Mouse (Mus musculus) intestine, embryonic 14.5 days (tissue): ENCODE data around the gene Cyp20a1. TPM values are rescaled to one million over a fixed set of nuclear protein-coding genes. Genes with fewer than 3 reads are reported as not detected.

Source experiments
- ATAC-seq: fragments of 200-750 bp; cut with Nextera tagmentation; replicated peaks from 2 replicates; pipeline ENCODE4 v1.8.0; 2017; ENCODE audit warnings: low read depth, moderate number of reproducible peaks, moderate TSS enrichment, moderate library complexity; ENCODE audit not compliant: low FRiP score, low TSS enrichment
- DNase-seq: peaks from one replicate; pipeline ENCODE4 v3.0.0-alpha.2; 2018; ENCODE audit warnings: low spot score
- H3K27ac ChIP-seq: fragments of 300-500 bp; sonication (generic); 2 replicates; pipeline ENCODE4 v1.5.1; 2014; ENCODE audit warnings: low read depth, mild to moderate bottlenecking, control low read depth
- H3K27me3 ChIP-seq: fragments of 300-500 bp; sonication (generic); replicated peaks from 2 replicates; pipeline ENCODE4 v1.6.1; 2014; ENCODE audit warnings: low read length, control low read depth; ENCODE audit not compliant: control insufficient read depth, insufficient read depth
- H3K36me3 ChIP-seq: fragments of 300-500 bp; sonication (generic); 2 replicates; pipeline ENCODE4 v1.6.1; 2014; ENCODE audit warnings: low read length, control low read depth; ENCODE audit not compliant: control insufficient read depth, insufficient read depth
- H3K4me1 ChIP-seq: fragments of 300-500 bp; sonication (generic); replicated peaks from 2 replicates; pipeline ENCODE4 v1.6.1; 2014; ENCODE audit warnings: low read length, control low read depth, mixed read lengths; ENCODE audit not compliant: control insufficient read depth, insufficient read depth
- H3K4me2 ChIP-seq: fragments of 300-500 bp; sonication (generic); 2 replicates; pipeline ENCODE4 v1.6.1; 2014; ENCODE audit warnings: low read length
- H3K4me3 ChIP-seq: fragments of 300-500 bp; sonication (generic); 2 replicates; pipeline ENCODE4 v1.5.1; 2014; ENCODE audit warnings: low read depth, low read length, control low read depth, mixed read lengths
- H3K9ac ChIP-seq: fragments of 300-500 bp; sonication (generic); 2 replicates; pipeline ENCODE4 v1.6.1; 2014; ENCODE audit warnings: mild to moderate bottlenecking, low read length
- H3K9me3 ChIP-seq: fragments of 300-500 bp; sonication (generic); 2 replicates; pipeline ENCODE4 v1.6.1; 2016; ENCODE audit warnings: low read length, control low read depth; ENCODE audit not compliant: control insufficient read depth
- WGBS: fragments of 180-500 bp; shearing (Covaris S2); extraction: QIAGEN DNeasy Blood & Tissue Kit; methylation state at CpG from one replicate; pipeline ENCODE4 v1.1.7; 2014; 5-methylcytosine and 5-hydroxymethylcytosine counted together
- polyA plus RNA-seq: library from polyadenylated mRNA; unstranded; fragments of >200 nt; fragmentation: Nextera tagmentation; extraction: Ambion mirVana; gene quantifications from 2 replicates; pipeline ENCODE4 v1.2.1, GENCODE M21; 2014

The Cyp20a1 gene
- polyA plus RNA-seq, 1 experiment from 2014 or later = 12.0 TPM

- H3K4me2 ChIP-seq = no peak overlapping the region
- peaks cover 33% of the 10 kb centered on the region for H3K36me3 ChIP-seq
- H3K9me3 ChIP-seq = no peaks in the 10 kb centered on the region
- H3K27me3 ChIP-seq = no peaks in the 10 kb centered on the region
- DNase-seq (no peak), ATAC-seq (no peak)
- H3K9ac ChIP-seq = no peak overlapping the region
- WGBS = 93% methylated on average over 3 of the region's 3 CpGs
- no peaks in the 10 kb centered on the region for H3K4me1 ChIP-seq
- H3K4me3 ChIP-seq = no peak overlapping the region
- H3K27ac ChIP-seq = no peak overlapping the region
Observed at GRCm38 (mm10) chr1:60381910-60382309, 38.8 kb downstream of the Cyp20a1 start.

- H3K4me1 ChIP-seq = no peaks in the 10 kb centered on the region
- ATAC-seq = no peak
- no peaks in the 10 kb centered on the region for H3K36me3 ChIP-seq
- H3K27ac ChIP-seq = no peak overlapping the region
- H3K4me2 ChIP-seq = no peak overlapping the region
- DNase-seq = no peak
- WGBS = 100% methylated on average over 1 of the region's 1 CpGs
- H3K27me3 ChIP-seq = no peaks in the 10 kb centered on the region
- no peaks in the 10 kb centered on the region for H3K9me3 ChIP-seq
- no peak overlapping the region for H3K9ac ChIP-seq
- no peak overlapping the region for H3K4me3 ChIP-seq
Observed at GRCm38 (mm10) chr1:60404848-60405247, 61.7 kb downstream of the Cyp20a1 start.

- Histone ChIP-seq H3K36me3 (no peaks in the 10 kb centered on the region), H3K9me3 (no peaks in the 10 kb centered on the region), H3K4me1 (peaks cover 4% of the 10 kb centered on the region), H3K9ac (peak overlapping the region; percentile 86), H3K4me2 (peak overlapping the region; percentile 74), H3K27me3 (no peaks in the 10 kb centered on the region), H3K27ac (peak overlapping the region; percentile 93), H3K4me3 (peak overlapping the region; percentile 94)
- ATAC-seq (peak; percentile 38), DNase-seq (no peak)
- WGBS = 16% methylated on average over 13 of the region's 13 CpGs
Observed at GRCm38 (mm10) chr1:60408501-60409167, 65.5 kb downstream of the Cyp20a1 start.

DNA sequence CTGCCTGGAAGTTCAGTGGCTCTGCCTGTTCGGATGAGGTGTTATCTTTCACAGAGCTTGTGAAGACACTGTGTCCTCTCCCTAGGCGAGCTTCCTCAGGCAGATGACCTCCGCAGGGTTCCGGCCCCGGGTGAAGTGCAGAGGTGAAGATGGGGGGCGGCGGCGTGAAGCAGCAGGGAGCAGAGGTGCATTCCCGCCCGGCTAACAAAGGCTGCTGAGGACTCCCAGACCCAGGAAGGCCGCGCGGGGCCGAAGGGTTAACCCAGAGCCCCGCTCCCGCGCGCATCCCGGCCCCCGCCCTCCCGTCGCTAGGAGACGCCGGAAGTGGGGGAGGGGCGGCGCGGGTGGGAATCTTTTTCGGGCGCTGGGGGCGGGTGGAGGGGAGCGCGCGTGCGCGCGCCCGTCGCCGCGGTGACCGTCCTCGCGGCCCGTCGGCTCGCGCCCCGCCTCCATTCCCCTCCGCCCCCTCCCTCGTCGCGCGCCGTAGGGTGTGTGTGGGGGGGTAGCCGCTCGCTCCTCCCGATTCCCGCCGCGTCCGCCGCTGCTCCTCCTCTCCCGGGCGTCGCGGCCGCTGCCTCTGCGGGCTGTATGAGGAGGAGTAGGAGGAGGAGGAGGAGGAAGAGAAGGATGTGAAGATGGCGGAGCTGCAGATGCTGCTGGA, 66.2 kb downstream of the Cyp20a1 start, which contains the start of gene Abi2:
TSS of gene Abi2 (plus strand) at position 452 of the 661 bp plus-strand sequence.
- no peaks in the 10 kb centered on the region for H3K36me3 ChIP-seq
- peak within 1 kb of the TSS; percentile 94 for H3K4me3 ChIP-seq
- peaks cover 4% of the 10 kb centered on the region for H3K4me1 ChIP-seq
- 0% methylated on average over 46 of the region's 69 CpGs for WGBS
- peak within 1 kb of the TSS; percentile 86 for H3K9ac ChIP-seq
- no peaks in the 10 kb centered on the region for H3K9me3 ChIP-seq
- ATAC-seq = peak; percentile 94
- H3K27ac ChIP-seq = peak within 1 kb of the TSS; percentile 93
- peak within 1 kb of the TSS; percentile 74 for H3K4me2 ChIP-seq
- no peaks in the 10 kb centered on the region for H3K27me3 ChIP-seq
- DNase-seq = peak; percentile 96

- peaks cover 4% of the 10 kb centered on the region for H3K4me1 ChIP-seq
- H3K27me3 ChIP-seq = no peaks in the 10 kb centered on the region
- H3K4me3 ChIP-seq = peak overlapping the region; percentile 94
- no peak for DNase-seq
- no peaks in the 10 kb centered on the region for H3K9me3 ChIP-seq
- ATAC-seq = peak; percentile 81
- peak overlapping the region; percentile 74 for H3K4me2 ChIP-seq
- H3K36me3 ChIP-seq = no peaks in the 10 kb centered on the region
- H3K9ac ChIP-seq = peak overlapping the region; percentile 86
- peak overlapping the region; percentile 93 for H3K27ac ChIP-seq
- 1% methylated on average over 45 of the region's 54 CpGs for WGBS
Observed at GRCm38 (mm10) chr1:60409928-60410817, 67.0 kb downstream of the Cyp20a1 start.

DNA sequence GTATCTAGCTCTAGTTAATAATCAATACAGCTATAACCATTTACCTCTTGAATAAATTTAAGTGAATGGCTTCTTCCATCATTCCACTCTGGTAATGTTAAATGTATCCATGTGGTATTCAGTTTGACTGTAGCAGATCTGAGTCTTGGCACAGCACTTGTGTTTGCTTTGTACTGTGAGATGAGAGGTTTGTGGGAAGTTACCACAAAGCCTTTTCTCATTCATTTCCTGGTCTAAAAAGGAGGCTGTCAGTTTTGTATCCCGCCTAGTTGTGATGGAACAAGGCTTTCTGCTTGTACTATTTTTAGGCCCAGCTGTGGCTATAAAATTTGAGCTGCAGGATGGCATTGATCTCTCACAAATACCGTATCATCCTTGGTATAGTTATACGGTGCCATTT, 73.6 kb downstream of the Cyp20a1 start:
- WGBS = 77% methylated on average over 3 of the region's 3 CpGs
- Histone ChIP-seq H3K9ac (no peak overlapping the region), H3K27me3 (no peaks in the 10 kb centered on the region), H3K9me3 (no peaks in the 10 kb centered on the region), H3K36me3 (no peaks in the 10 kb centered on the region), H3K4me2 (no peak overlapping the region), H3K4me3 (no peak overlapping the region), H3K4me1 (peaks cover 5% of the 10 kb centered on the region), H3K27ac (no peak overlapping the region)
- ATAC-seq (no peak), DNase-seq (no peak)

GRCm38 (mm10) chr1:60423882-60424281, 80.8 kb downstream of the Cyp20a1 start:
- WGBS = 97% methylated on average over 1 of the region's 1 CpGs
- H3K27ac ChIP-seq = no peak overlapping the region
- H3K9me3 ChIP-seq = no peaks in the 10 kb centered on the region
- no peak overlapping the region for H3K9ac ChIP-seq
- H3K4me1 ChIP-seq = no peaks in the 10 kb centered on the region
- no peak overlapping the region for H3K4me3 ChIP-seq
- H3K36me3 ChIP-seq = no peaks in the 10 kb centered on the region
- no peak overlapping the region for H3K4me2 ChIP-seq
- H3K27me3 ChIP-seq = no peaks in the 10 kb centered on the region
- no peak for ATAC-seq
- no peak for DNase-seq

DNA sequence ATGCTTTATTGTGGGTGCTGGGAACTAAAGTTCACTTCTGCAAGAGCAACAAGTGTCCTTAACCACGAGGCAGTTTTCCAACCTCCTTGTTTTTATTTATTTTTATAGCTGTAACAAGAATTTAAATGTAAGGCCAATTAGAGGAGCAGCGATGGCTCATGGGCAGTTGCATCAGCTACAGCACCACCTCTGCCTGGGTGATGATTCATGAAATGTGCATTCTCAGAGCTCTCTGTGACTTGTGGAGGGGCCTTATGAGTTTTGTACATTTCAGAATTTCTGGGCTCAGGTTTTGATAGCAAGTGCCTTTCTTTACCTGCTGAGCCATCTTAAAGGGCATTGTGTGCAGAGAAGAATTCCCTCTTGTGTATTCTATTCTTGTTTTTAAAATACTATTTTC, 85.2 kb downstream of the Cyp20a1 start:
- 95% methylated on average over 2 of the region's 2 CpGs for WGBS
- no peaks in the 10 kb centered on the region for H3K36me3 ChIP-seq

More for the DNA sequence above, 85.2 kb downstream of the Cyp20a1 start:
- Histone ChIP-seq H3K9ac (no peak overlapping the region), H3K4me2 (no peak overlapping the region), H3K27me3 (no peaks in the 10 kb centered on the region), H3K9me3 (no peaks in the 10 kb centered on the region), H3K4me3 (no peak overlapping the region), H3K4me1 (no peaks in the 10 kb centered on the region), H3K27ac (no peak overlapping the region)
- ATAC-seq = no peak
- no peak for DNase-seq
